Mouse (Mus musculus): ENCODE measurements at regions not wholly inside any gene's neighbourhood (a gene's known extent, or its start where the extent isn't known, plus 50 kb on each side); places are given as distances from the start of the nearest gene placed in this dataset.

- DNase-seq (ENCODE audit: low read depth, low spot score) = no peak
Measured at GRCm38 (mm10) chr1:30362072-30362769, 511.5 kb downstream of the Phf3 start.

GRCm38 (mm10) chr1:30320657-30321262 is 553.0 kb downstream of the Phf3 start:
- DNase-seq (ENCODE audit: low read depth, low spot score) = no peak

- DNase-seq (ENCODE audit: low read depth, low spot score) = no peak
Measured at GRCm38 (mm10) chr1:30318195-30318594, 555.5 kb downstream of the Phf3 start.

GRCm38 (mm10) chr1:30289073-30289472 is 584.6 kb downstream of the Phf3 start:
- DNase-seq (ENCODE audit: low read depth, low spot score) = no peak

- no peak for DNase-seq (ENCODE audit: low read depth, low spot score)
Measured at GRCm38 (mm10) chr1:30262418-30262817, 611.3 kb downstream of the Phf3 start.

- DNase-seq (ENCODE audit: low read depth, low spot score) = peak; percentile 35
Measured at GRCm38 (mm10) chr1:30259547-30259946, 614.2 kb downstream of the Phf3 start.

- no peak for DNase-seq (ENCODE audit: low read depth, low spot score)
Measured at GRCm38 (mm10) chr1:30216764-30217348, 656.9 kb downstream of the Phf3 start.

GRCm38 (mm10) chr1:30204608-30205262 is 669.0 kb downstream of the Phf3 start:
- DNase-seq (ENCODE audit: low read depth, low spot score) = no peak

GRCm38 (mm10) chr1:30176225-30176624 is 697.5 kb downstream of the Phf3 start:
- no peak for DNase-seq (ENCODE audit: low read depth, low spot score)

GRCm38 (mm10) chr1:30144997-30145396 is 728.7 kb downstream of the Phf3 start:
- peak; percentile 26 for DNase-seq (ENCODE audit: low read depth, low spot score)

- DNase-seq (ENCODE audit: low read depth, low spot score) = no peak
Measured at GRCm38 (mm10) chr1:30114186-30114585, 759.5 kb downstream of the Phf3 start.
